Mouse (Mus musculus) hindbrain, embryonic 13.5 days (tissue): ENCODE measurements around the gene Rps19. TPM values are rescaled to one million over a fixed set of nuclear protein-coding genes. Genes with fewer than 3 reads are reported as not detected.

Source experiments
- ATAC-seq: fragments of 200-750 bp; cut with Nextera tagmentation; 2 replicates; pipeline ENCODE4 v1.8.0; 2017; ENCODE audit warnings: moderate TSS enrichment; ENCODE audit not compliant: low FRiP score
- H3K27ac ChIP-seq: fragments of 300-500 bp; sonication (generic); 2 replicates; pipeline ENCODE4 v1.5.1; 2015; ENCODE audit warnings: inconsistent platforms, mild to moderate bottlenecking, moderate library complexity
- H3K27me3 ChIP-seq: fragments of 300-500 bp; sonication (generic); 2 replicates; pipeline ENCODE4 v1.6.1; 2015; ENCODE audit warnings: mild to moderate bottlenecking, inconsistent platforms
- H3K36me3 ChIP-seq: fragments of 300-500 bp; sonication (generic); 2 replicates; pipeline ENCODE4 v1.6.1; 2015; ENCODE audit warnings: mild to moderate bottlenecking, inconsistent platforms
- H3K4me1 ChIP-seq: fragments of 300-500 bp; sonication (generic); replicated peaks from 2 replicates; pipeline ENCODE4 v1.6.1; 2015; ENCODE audit warnings: inconsistent platforms
- H3K4me2 ChIP-seq: fragments of 300-500 bp; sonication (generic); 2 replicates; pipeline ENCODE4 v1.6.1; 2015; ENCODE audit warnings: inconsistent platforms, mild to moderate bottlenecking, moderate library complexity
- H3K4me3 ChIP-seq: fragments of 300-500 bp; sonication (generic); 2 replicates; pipeline ENCODE4 v1.5.1; 2015; ENCODE audit warnings: mild to moderate bottlenecking, inconsistent platforms
- H3K9ac ChIP-seq: fragments of 300-500 bp; sonication (generic); 2 replicates; pipeline ENCODE4 v1.6.1; 2015; ENCODE audit warnings: mild to moderate bottlenecking, inconsistent platforms
- H3K9me3 ChIP-seq: fragments of 300-500 bp; sonication (generic); 2 replicates; pipeline ENCODE4 v1.6.1; 2016; ENCODE audit warnings: inconsistent platforms
- WGBS: fragments of 180-500 bp; shearing (Covaris S2); methylation state at CpG from one replicate; pipeline ENCODE4 v1.1.7; 2015; 5-methylcytosine and 5-hydroxymethylcytosine counted together
- polyA plus RNA-seq: library from polyadenylated mRNA; unstranded; fragments of >200 nt; fragmentation: Nextera tagmentation; extraction: Ambion mirVana; gene quantifications from 2 replicates; pipeline ENCODE4 v1.2.1, GENCODE M21; 2015

Gene Rps19
- polyA plus RNA-seq, 1 experiment from 2014 or later: 1,338 TPM

GRCm38 (mm10) chr7:24852557-24853232 is 31.5 kb upstream of the Rps19 start:
- WGBS: 90% methylated on average over 8 of the region's 8 CpGs

GRCm38 (mm10) chr7:24853233-24853563 is 31.0 kb upstream of the Rps19 start:
- Histone ChIP-seq H3K9me3 (no peaks in the 10 kb centered on the region), H3K4me2 (no peak overlapping the region), H3K27me3 (no peaks in the 10 kb centered on the region), H3K4me3 (no peak overlapping the region), H3K4me1 (no peaks in the 10 kb centered on the region), H3K36me3 (no peaks in the 10 kb centered on the region), H3K9ac (no peak overlapping the region), H3K27ac (no peak overlapping the region)
- no peak for ATAC-seq

More at GRCm38 (mm10) chr7:24852557-24853232, 31.5 kb upstream of the Rps19 start:
- Histone ChIP-seq H3K27me3 (no peaks in the 10 kb centered on the region), H3K4me3 (no peak overlapping the region), H3K9me3 (no peaks in the 10 kb centered on the region), H3K4me1 (no peaks in the 10 kb centered on the region), H3K27ac (no peak overlapping the region), H3K4me2 (no peak overlapping the region), H3K9ac (no peak overlapping the region), H3K36me3 (no peaks in the 10 kb centered on the region)
- ATAC-seq: no peak

- 46% methylated on average over 7 of the region's 7 CpGs for WGBS
- no peaks in the 10 kb centered on the region for H3K4me1 ChIP-seq
- H3K9me3 ChIP-seq: no peaks in the 10 kb centered on the region
- no peaks in the 10 kb centered on the region for H3K36me3 ChIP-seq
- no peak overlapping the region for H3K4me2 ChIP-seq
- H3K27me3 ChIP-seq: no peaks in the 10 kb centered on the region
- no peak overlapping the region for H3K27ac ChIP-seq
- no peak overlapping the region for H3K4me3 ChIP-seq
- no peak for ATAC-seq
- H3K9ac ChIP-seq: no peak overlapping the region
These were observed 30.5 kb upstream of the Rps19 start for GRCm38 (mm10) chr7:24853695-24854094.

GRCm38 (mm10) chr7:24856460-24857120 is 27.6 kb upstream of the Rps19 start:
- H3K4me2 ChIP-seq: no peak overlapping the region
- H3K27ac ChIP-seq: no peak overlapping the region
- no peaks in the 10 kb centered on the region for H3K36me3 ChIP-seq
- WGBS: 34% methylated on average over 6 of the region's 6 CpGs
- ATAC-seq: no peak
- H3K9me3 ChIP-seq: no peaks in the 10 kb centered on the region
- no peaks in the 10 kb centered on the region for H3K27me3 ChIP-seq
- no peak overlapping the region for H3K4me3 ChIP-seq
- no peaks in the 10 kb centered on the region for H3K4me1 ChIP-seq
- no peak overlapping the region for H3K9ac ChIP-seq

- no peak overlapping the region for H3K4me3 ChIP-seq
- H3K36me3 ChIP-seq: no peaks in the 10 kb centered on the region
- 73% methylated on average over 5 of the region's 5 CpGs for WGBS
- H3K9me3 ChIP-seq: no peaks in the 10 kb centered on the region
- no peaks in the 10 kb centered on the region for H3K27me3 ChIP-seq
- H3K9ac ChIP-seq: no peak overlapping the region
- H3K4me2 ChIP-seq: no peak overlapping the region
- H3K27ac ChIP-seq: no peak overlapping the region
- H3K4me1 ChIP-seq: no peaks in the 10 kb centered on the region
- ATAC-seq: no peak
These were observed 24.9 kb upstream of the Rps19 start for GRCm38 (mm10) chr7:24859234-24859633.

GRCm38 (mm10) chr7:24861913-24862312 is 22.3 kb upstream of the Rps19 start, which contains the start of gene Gm9844:
Gene Gm9844 (plus strand): TSS chr7:24862213.
- 0 out of 2 replicates have a peak, but pooled peaks cover 7% of the 10 kb centered on the region for H3K27me3 ChIP-seq
- 88% methylated on average over 7 of the region's 7 CpGs for WGBS
- no peaks in the 10 kb centered on the region for H3K4me1 ChIP-seq
- H3K27ac ChIP-seq: no peak within 1 kb of the TSS
- H3K36me3 ChIP-seq: no peaks in the 10 kb centered on the region
- H3K4me3 ChIP-seq: no peak within 1 kb of the TSS
- no peak within 1 kb of the TSS for H3K9ac ChIP-seq
- H3K4me2 ChIP-seq: no peak within 1 kb of the TSS
- H3K9me3 ChIP-seq: no peaks in the 10 kb centered on the region
- ATAC-seq: no peak

GRCm38 (mm10) chr7:24862853-24863252 is 21.3 kb upstream of the Rps19 start:
- no peak for ATAC-seq
- H3K4me2 ChIP-seq: no peak overlapping the region
- no peaks in the 10 kb centered on the region for H3K36me3 ChIP-seq
- H3K27ac ChIP-seq: no peak overlapping the region
- WGBS: 85% methylated on average over 4 of the region's 4 CpGs
- H3K27me3 ChIP-seq: 0 out of 2 replicates have a peak, but pooled peaks cover 7% of the 10 kb centered on the region
- no peak overlapping the region for H3K4me3 ChIP-seq
- no peaks in the 10 kb centered on the region for H3K4me1 ChIP-seq
- no peak overlapping the region for H3K9ac ChIP-seq
- no peaks in the 10 kb centered on the region for H3K9me3 ChIP-seq

GRCm38 (mm10) chr7:24864156-24864555 is 20.0 kb upstream of the Rps19 start:
- Histone ChIP-seq H3K36me3 (no peaks in the 10 kb centered on the region), H3K9ac (no peak overlapping the region), H3K9me3 (no peaks in the 10 kb centered on the region), H3K4me1 (no peaks in the 10 kb centered on the region), H3K4me3 (no peak overlapping the region), H3K4me2 (no peak overlapping the region), H3K27me3 (0 out of 2 replicates have a peak, but pooled peaks cover 7% of the 10 kb centered on the region), H3K27ac (peak overlapping the region; percentile 23; the same call in 1 of the 2 replicates)
- WGBS: 22% methylated on average over 6 of the region's 6 CpGs
- no peak for ATAC-seq

GRCm38 (mm10) chr7:24869080-24869479 is 15.1 kb upstream of the Rps19 start:
- H3K27me3 ChIP-seq: peaks cover 17% of the 10 kb centered on the region
- no peak overlapping the region for H3K27ac ChIP-seq
- WGBS: 51% methylated on average over 17 of the region's 17 CpGs
- H3K9ac ChIP-seq: no peak overlapping the region
- H3K4me3 ChIP-seq: no peak overlapping the region
- no peak for ATAC-seq
- H3K4me2 ChIP-seq: no peak overlapping the region
- H3K9me3 ChIP-seq: no peaks in the 10 kb centered on the region
- H3K4me1 ChIP-seq: no peaks in the 10 kb centered on the region
- H3K36me3 ChIP-seq: no peaks in the 10 kb centered on the region

GRCm38 (mm10) chr7:24869532-24870165 is 14.5 kb upstream of the Rps19 start, which contains the start of the genes Lypd4 and Dmrtc2:
Gene Lypd4 (minus strand): TSS chr7:24869941.
Gene Dmrtc2 (plus strand): TSS chr7:24870057.
- no peak within 1 kb of the TSS for H3K9ac ChIP-seq
- H3K36me3 ChIP-seq: no peaks in the 10 kb centered on the region
- no peak for ATAC-seq
- no peak within 1 kb of the TSS for H3K4me3 ChIP-seq
- H3K4me1 ChIP-seq: no peaks in the 10 kb centered on the region
- no peaks in the 10 kb centered on the region for H3K9me3 ChIP-seq
- no peak within 1 kb of the TSS for H3K27ac ChIP-seq
- WGBS: 52% methylated on average over 39 of the region's 41 CpGs
- peaks cover 17% of the 10 kb centered on the region for H3K27me3 ChIP-seq
- no peak within 1 kb of the TSS for H3K4me2 ChIP-seq

GRCm38 (mm10) chr7:24877588-24877987 is 6.6 kb upstream of the Rps19 start:
- H3K4me3 ChIP-seq: no peak overlapping the region
- H3K4me2 ChIP-seq: no peak overlapping the region
- H3K9ac ChIP-seq: no peak overlapping the region
- H3K36me3 ChIP-seq: no peaks in the 10 kb centered on the region
- no peak for ATAC-seq
- WGBS: 90% methylated on average over 3 of the region's 3 CpGs
- H3K27ac ChIP-seq: no peak overlapping the region
- 0 out of 2 replicates have a peak, but pooled peaks cover 5% of the 10 kb centered on the region for H3K27me3 ChIP-seq
- H3K4me1 ChIP-seq: no peaks in the 10 kb centered on the region
- H3K9me3 ChIP-seq: no peaks in the 10 kb centered on the region

GRCm38 (mm10) chr7:24879620-24880019 is 4.6 kb upstream of the Rps19 start:
- H3K9ac ChIP-seq: peak overlapping the region; percentile 56; the same call in 1 of the 2 replicates
- H3K27me3 ChIP-seq: 0 out of 2 replicates have a peak, but pooled peaks cover 5% of the 10 kb centered on the region
- no peak overlapping the region for H3K4me2 ChIP-seq
- H3K4me1 ChIP-seq: no peaks in the 10 kb centered on the region
- H3K36me3 ChIP-seq: no peaks in the 10 kb centered on the region
- ATAC-seq: no peak
- no peaks in the 10 kb centered on the region for H3K9me3 ChIP-seq
- 22% methylated on average over 2 of the region's 2 CpGs for WGBS
- H3K27ac ChIP-seq: no peak overlapping the region
- no peak overlapping the region for H3K4me3 ChIP-seq
